Mouse (Mus musculus) CH12.LX (cell line): ENCODE results near the gene 4933428G20Rik. TPM values are rescaled to one million over a fixed set of nuclear protein-coding genes. Genes with fewer than 3 reads are reported as not detected.

ENCODE experiments used
- DNase-seq: peaks from one replicate; pipeline ENCODE4 v3.0.0-alpha.2; 2013; ENCODE audit errors: extremely low read depth
- H3K27ac ChIP-seq: 2 replicates; pipeline ENCODE4 v1.5.1; 2012; ENCODE audit warnings: low read depth, mild to moderate bottlenecking, control low read depth, moderate library complexity; ENCODE audit not compliant: insufficient read depth
- H3K27me3 ChIP-seq: replicated peaks from 2 replicates; pipeline ENCODE3; 2012; ENCODE audit warnings: inconsistent platforms
- H3K36me3 ChIP-seq, 2 experiments: replicated peaks in 1 of 2; 2 replicates each; pipeline versions ENCODE3 to v1.6.1; 2012; ENCODE audit warnings: inconsistent platforms in 1 of 2, low read length in 1 of 2, mild to moderate bottlenecking in 1 of 2, mixed read lengths in 1 of 2, moderate library complexity in 1 of 2; ENCODE audit not compliant: control insufficient read depth in 1 of 2, insufficient read depth in 1 of 2
- H3K4me1 ChIP-seq, 2 experiments: 2 replicates each; pipeline ENCODE4 v1.6.1; 2012; ENCODE audit warnings: inconsistent platforms in 1 of 2, moderate library complexity in 1 of 2; ENCODE audit not compliant: insufficient read depth in 2 of 2, control insufficient read depth in 1 of 2
- H3K4me2 ChIP-seq: 2 replicates; pipeline ENCODE4 v1.6.1; 2012; ENCODE audit warnings: low read depth, mild to moderate bottlenecking, control low read depth; ENCODE audit not compliant: poor library complexity, insufficient read depth, severe bottlenecking
- H3K4me3 ChIP-seq, 3 experiments: fragments of 150-350 bp in 1 of 3; sonication (generic) in 1 of 3; replicated peaks in 1 of 3; 2 replicates each; pipeline versions ENCODE3 to v1.5.1; 2011 to 2012; ENCODE audit warnings: low read depth in 2 of 3, low read length in 2 of 3, mild to moderate bottlenecking in 2 of 3, moderate library complexity in 2 of 3, control low read depth in 1 of 3, improper control_type of control experiment in 1 of 3, inconsistent platforms in 1 of 3, mixed read lengths in 1 of 3; ENCODE audit not compliant: poor library complexity in 1 of 3
- H3K79me2 ChIP-seq: replicated peaks from 2 replicates; pipeline ENCODE4 v1.6.1; 2012; ENCODE audit warnings: mild to moderate bottlenecking, moderate library complexity; ENCODE audit not compliant: control insufficient read depth, poor library complexity, insufficient read depth, severe bottlenecking; ENCODE audit errors: extremely low read depth
- H3K9ac ChIP-seq: 2 replicates; pipeline ENCODE4 v1.6.1; 2012; ENCODE audit warnings: low read depth, mild to moderate bottlenecking, control low read depth, moderate library complexity; ENCODE audit not compliant: insufficient read depth
- H3K9me3 ChIP-seq: replicated peaks from 2 replicates; pipeline ENCODE3; 2012; ENCODE audit warnings: low read length, inconsistent platforms, mixed read lengths
- BHLHE40 ChIP-seq: IDR thresholded peaks from 2 replicates; pipeline ENCODE4 v1.6.1; 2011; ENCODE audit warnings: mild to moderate bottlenecking, low read depth, low read length, improper control_type of control experiment
- CHD2 ChIP-seq: IDR thresholded peaks from 2 replicates; pipeline ENCODE4 v1.6.1; 2011; ENCODE audit warnings: low read length, improper control_type of control experiment
- GABPA ChIP-seq: IDR thresholded peaks from 2 replicates; pipeline ENCODE4 v1.6.1; 2012; ENCODE audit warnings: low read depth, low read length, improper control_type of control experiment, inconsistent platforms; ENCODE audit not compliant: insufficient replicate concordance
- HCFC1 ChIP-seq: IDR thresholded peaks from 2 replicates; pipeline ENCODE4 v1.6.1; 2012; ENCODE audit warnings: low read depth, mild to moderate bottlenecking, inconsistent platforms, low read length, improper control_type of control experiment
- IRF4 ChIP-seq: IDR thresholded peaks from 2 replicates; pipeline ENCODE4 v1.6.1; 2014; ENCODE audit warnings: low read depth, mild to moderate bottlenecking, inconsistent platforms, low read length, improper control_type of control experiment
- JUND ChIP-seq: conservative IDR thresholded peaks from 2 replicates; pipeline ENCODE4 v1.6.1; 2011; ENCODE audit warnings: low read depth, low read length, improper control_type of control experiment
- MAX ChIP-seq: IDR thresholded peaks from 2 replicates; pipeline ENCODE4 v1.6.1; 2011; ENCODE audit warnings: low read length, improper control_type of control experiment
- MAZ ChIP-seq: IDR thresholded peaks from 2 replicates; pipeline ENCODE4 v1.6.1; 2012; ENCODE audit warnings: low read depth, mild to moderate bottlenecking, inconsistent platforms, low read length, improper control_type of control experiment, moderate library complexity
- MXI1 ChIP-seq: IDR thresholded peaks from 2 replicates; pipeline ENCODE4 v1.6.1; 2011; ENCODE audit warnings: mild to moderate bottlenecking, low read depth, low read length, improper control_type of control experiment
- MYC ChIP-seq: IDR thresholded peaks from 2 replicates; pipeline ENCODE4 v1.6.1; 2011; ENCODE audit warnings: low read depth, mild to moderate bottlenecking, improper control_type of control experiment, low read length
- NELFE ChIP-seq: IDR thresholded peaks from 2 replicates; pipeline ENCODE4 v1.6.1; 2011; ENCODE audit warnings: low read depth, low read length, improper control_type of control experiment
- NRF1 ChIP-seq: IDR thresholded peaks from 2 replicates; pipeline ENCODE4 v1.6.1; 2014; ENCODE audit warnings: low read depth, mild to moderate bottlenecking, inconsistent platforms, low read length, improper control_type of control experiment, moderate library complexity
- RAD21 ChIP-seq: IDR thresholded peaks from 2 replicates; pipeline ENCODE4 v1.6.1; 2011; ENCODE audit warnings: low read depth, mild to moderate bottlenecking, low read length, improper control_type of control experiment, moderate library complexity
- SIN3A ChIP-seq: IDR thresholded peaks from 2 replicates; pipeline ENCODE4 v1.6.1; 2012; ENCODE audit warnings: low read length, improper control_type of control experiment, inconsistent platforms
- SMC3 ChIP-seq: IDR thresholded peaks from 2 replicates; pipeline ENCODE4 v1.6.1; 2011; ENCODE audit warnings: low read depth, low read length, improper control_type of control experiment
- TBP ChIP-seq: conservative IDR thresholded peaks from 2 replicates; pipeline ENCODE4 v1.6.1; 2011; ENCODE audit warnings: low read depth, low read length, improper control_type of control experiment
- TCF12 ChIP-seq: IDR thresholded peaks from 2 replicates; pipeline ENCODE4 v1.6.1; 2014; ENCODE audit warnings: low read depth, mild to moderate bottlenecking, inconsistent platforms, low read length, improper control_type of control experiment
- ZC3H11A ChIP-seq: IDR thresholded peaks from 2 replicates; pipeline ENCODE4 v1.6.1; 2012; ENCODE audit warnings: low read depth, mild to moderate bottlenecking, inconsistent platforms, low read length, improper control_type of control experiment
- ZKSCAN1 ChIP-seq: IDR thresholded peaks from 2 replicates; pipeline ENCODE4 v1.6.1; 2012; ENCODE audit warnings: low read depth, inconsistent platforms, low read length, improper control_type of control experiment, borderline replicate concordance
- ZNF384 ChIP-seq: IDR thresholded peaks from 2 replicates; pipeline ENCODE4 v1.6.1; 2012; ENCODE audit warnings: low read depth, low read length, improper control_type of control experiment, inconsistent platforms
- dilution Hi-C: fragments of 300-500 bp; cut with MboI; formaldehyde crosslinking; loops from 2 replicates; pipeline ENCODE4 v1.14.3; 2020; ENCODE audit warnings: low sequenced_read_pairs; ENCODE audit not compliant: extremely low pct_unique_long_range_greater_than_20kb, extremely low pct_ligation_motif_present
- in situ Hi-C: fragments of 300-500 bp; cut with MboI; formaldehyde crosslinking; loops from 3 replicates; pipeline ENCODE4 v1.14.3; 2019; ENCODE audit warnings: low sequenced_read_pairs, low pct_ligation_motif_present, low pct_unique_long_range_greater_than_20kb, mixed read lengths
- polyA plus RNA-seq: library from polyadenylated mRNA; unstranded; fragments of >175 nt; gene quantifications from 2 replicates; pipeline ENCODE4 v1.2.1, GENCODE M21; 2012; ENCODE audit warnings: low read depth; ENCODE audit not compliant: insufficient read length
- total RNA-seq, 2 experiments: library from RNA; depleted of rRNA; stranded (reverse); fragments of 300-350 nt in 1 of 2; fragments of >200 nt in 1 of 2; gene quantifications; 2 replicates each; pipeline ENCODE4 v1.2.3; 2012 to 2014

Gene 4933428G20Rik
- total and polyA plus RNA-seq, 3 experiments = 0.17 to 0.50 TPM; not detected in 1

DNA sequence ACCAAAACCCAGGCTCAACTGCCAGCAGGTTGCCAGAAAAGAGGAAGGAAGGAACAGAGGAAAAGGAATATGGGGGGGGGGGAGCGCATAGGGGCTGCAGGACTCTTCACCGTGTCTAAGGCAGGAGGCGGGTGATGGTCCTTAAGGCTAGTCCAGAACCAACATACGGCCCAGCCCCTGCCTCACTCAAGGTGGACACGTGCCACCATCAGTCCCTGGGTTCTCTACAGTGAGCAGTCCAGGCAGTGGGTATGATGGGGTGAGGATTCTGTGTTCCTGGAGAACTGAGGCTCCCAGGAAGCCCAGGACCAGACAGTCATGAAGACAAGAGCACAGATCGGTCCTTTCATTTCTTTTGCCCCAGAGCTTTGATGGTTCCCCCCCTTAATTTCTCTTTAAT, 29.9 kb upstream of the 4933428G20Rik start:
- no peak overlapping the region for H3K4me2 ChIP-seq
- no peak for TF ChIP-seq MYC
- TF ChIP-seq MXI1 = no peak
- no peak for TF ChIP-seq HCFC1
- no peak for TF ChIP-seq SMC3
- no peak for TF ChIP-seq NRF1
- TF ChIP-seq MAZ = no peak
- no peak for TF ChIP-seq ZKSCAN1
- TF ChIP-seq GABPA = no peak
- no peak for TF ChIP-seq JUND
- no peak for TF ChIP-seq CHD2
- no peak for TF ChIP-seq IRF4
- no peak for TF ChIP-seq TBP
- TF ChIP-seq ZC3H11A = no peak
- TF ChIP-seq RAD21 = no peak
- no peak for TF ChIP-seq NELFE
- no peak for TF ChIP-seq SIN3A
- TF ChIP-seq MAX = no peak
- no peak for TF ChIP-seq ZNF384
- H3K27me3 ChIP-seq = peaks cover 85% of the 10 kb centered on the region
- peaks cover 11 to 25% of the 10 kb centered on the region in 2 experiments for H3K4me1 ChIP-seq
- H3K9me3 ChIP-seq = peaks cover 11% of the 10 kb centered on the region
- no peaks in the 10 kb centered on the region for H3K36me3 ChIP-seq
- no peaks in the 10 kb centered on the region for H3K79me2 ChIP-seq
- no peak overlapping the region for H3K4me3 ChIP-seq
- no peak overlapping the region for H3K27ac ChIP-seq
- in situ Hi-C loops = loop anchor here (5.0 kb wide), 1 partner anchor 37 kb away; no protein-coding TSS in a partner anchor
- no peak overlapping the region for H3K9ac ChIP-seq
- dilution Hi-C loops = no loop called here
- no peak for DNase-seq

DNA sequence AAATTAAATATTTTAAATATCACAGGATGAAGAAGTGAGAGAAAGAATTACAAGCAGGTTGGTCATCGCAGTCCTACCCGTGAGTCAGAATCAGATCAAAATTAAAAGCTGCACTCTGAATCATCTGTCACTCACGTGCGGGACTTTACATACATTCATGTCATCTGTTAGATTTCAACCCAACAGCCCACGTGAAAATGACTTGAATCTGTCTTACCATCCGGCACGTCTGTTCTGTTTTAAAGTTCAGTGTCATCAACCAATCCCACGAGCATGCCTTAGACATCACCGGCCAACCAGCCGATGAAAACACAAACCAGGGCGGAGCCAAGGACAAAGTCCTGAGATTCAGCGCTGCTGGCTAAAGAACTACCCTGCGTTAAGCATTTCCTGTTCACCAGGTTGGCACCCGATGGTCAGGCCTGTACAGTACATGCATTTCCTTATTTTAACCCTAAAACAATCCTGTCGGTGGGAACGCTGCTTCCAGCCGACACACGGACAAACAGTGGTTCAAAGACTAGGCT, 28.2 kb upstream of the 4933428G20Rik start:
- no peak overlapping the region for H3K9ac ChIP-seq
- in situ Hi-C loops (no loop called here), dilution Hi-C loops (no loop called here)
- no peak overlapping the region for H3K4me2 ChIP-seq
- DNase-seq = no peak
- no peak for TF ChIP-seq TCF12
- no peak for TF ChIP-seq RAD21
- TF ChIP-seq MAX = no peak
- TF ChIP-seq BHLHE40 = peak; percentile 37; the same call in 1 of the 2 replicates
- no peaks in the 10 kb centered on the region for H3K79me2 ChIP-seq
- H3K4me1 ChIP-seq = peaks cover 7 to 21% of the 10 kb centered on the region in 2 experiments; a peak in 3 of 4 replicates
- peaks cover 91% of the 10 kb centered on the region for H3K27me3 ChIP-seq
- H3K36me3 ChIP-seq = no peaks in the 10 kb centered on the region
- no peaks in the 10 kb centered on the region for H3K9me3 ChIP-seq
- no peak overlapping the region for H3K27ac ChIP-seq
- no peak overlapping the region for H3K4me3 ChIP-seq
